Mouse (Mus musculus): ENCODE measurements at regions not wholly inside any gene's neighbourhood (a gene's known extent, or its start where the extent isn't known, plus 50 kb on each side); places are given as distances from the start of the nearest gene placed in this dataset.

GRCm38 (mm10) chr5:49909483-49909882 is 149.3 kb downstream of the Adgra3 start:
- no peak overlapping the region for H3K4me3 ChIP-seq (replicated peaks)
- no peaks in the 10 kb centered on the region for H3K27me3 ChIP-seq
- H3K36me3 ChIP-seq (replicated peaks) = no peaks in the 10 kb centered on the region
- H3K9me3 ChIP-seq = no peaks in the 10 kb centered on the region
- no peaks in the 10 kb centered on the region for H3K4me1 ChIP-seq
- H3K4me2 ChIP-seq = no peak overlapping the region
- no peak overlapping the region for H3K27ac ChIP-seq
- 89% methylated on average over 1 of the region's 1 CpGs for WGBS
- ATAC-seq (ENCODE audit: low FRiP score) = no peak
- H3K9ac ChIP-seq = no peak overlapping the region

- ATAC-seq (ENCODE audit: low FRiP score) = no peak
These were observed 162.7 kb downstream of the Adgra3 start for GRCm38 (mm10) chr5:49896106-49896505.

DNA sequence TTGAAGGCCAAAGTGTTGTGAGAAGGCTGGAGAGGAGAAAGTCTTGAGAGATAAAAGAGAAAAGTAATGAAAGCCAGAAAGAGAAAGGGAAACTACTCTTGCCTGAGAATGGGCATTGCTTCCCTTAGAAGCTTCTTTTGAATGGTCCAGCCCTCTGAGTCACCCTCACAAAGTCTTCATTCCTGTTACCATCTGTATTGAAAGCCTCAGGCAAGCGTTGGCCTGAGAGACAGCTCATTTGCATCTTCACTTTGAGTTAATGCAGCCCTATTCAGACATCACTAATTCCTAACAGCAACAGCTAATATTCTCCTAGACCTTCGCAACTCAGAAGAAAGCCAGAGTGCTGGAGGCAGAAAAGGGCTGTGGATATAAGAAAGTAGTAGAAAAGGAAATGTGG is 178.4 kb downstream of the Adgra3 start:
- peak; percentile 73; the same call in 1 of the 2 replicates for ATAC-seq (ENCODE audit: low FRiP score)
- H3K9ac ChIP-seq = no peak overlapping the region
- WGBS = 17% methylated on average over 2 of the region's 2 CpGs

More at GRCm38 (mm10) chr5:49896106-49896505, 162.7 kb downstream of the Adgra3 start:
- no peak overlapping the region for H3K4me3 ChIP-seq (replicated peaks)
- H3K27me3 ChIP-seq = no peaks in the 10 kb centered on the region
- H3K9ac ChIP-seq = no peak overlapping the region
- no peak overlapping the region for H3K4me2 ChIP-seq
- no peaks in the 10 kb centered on the region for H3K4me1 ChIP-seq
- H3K36me3 ChIP-seq (replicated peaks) = no peaks in the 10 kb centered on the region
- H3K27ac ChIP-seq = no peak overlapping the region
- H3K9me3 ChIP-seq = no peaks in the 10 kb centered on the region
- WGBS = 84% methylated on average over 5 of the region's 5 CpGs

DNA sequence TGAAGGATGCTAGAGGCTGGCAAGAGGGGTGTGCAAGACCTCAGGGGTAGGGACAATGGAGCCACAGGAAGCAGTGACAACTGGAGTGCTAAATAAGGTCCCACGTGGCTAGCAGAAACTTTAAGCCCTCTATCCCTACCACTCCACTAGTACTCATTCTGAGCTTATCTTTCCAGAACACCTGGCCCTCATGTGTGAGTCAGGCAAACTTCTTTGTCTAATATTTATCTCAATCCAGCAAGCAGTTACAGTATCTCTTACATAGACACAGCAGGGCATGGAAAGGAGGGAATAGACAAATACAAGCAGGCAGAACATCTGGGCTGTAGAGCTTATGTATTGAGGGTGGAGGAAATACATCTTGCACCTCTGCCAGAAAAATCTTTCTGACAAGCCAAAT is 182.6 kb downstream of the Adgra3 start:
- no peaks in the 10 kb centered on the region for H3K36me3 ChIP-seq (replicated peaks)
- H3K4me1 ChIP-seq = no peaks in the 10 kb centered on the region; the same call in 1 of the 2 replicates
- no peak for ATAC-seq (ENCODE audit: low FRiP score)
- no peaks in the 10 kb centered on the region for H3K9me3 ChIP-seq
- H3K9ac ChIP-seq = no peak overlapping the region
- WGBS = 14% methylated on average over 1 of the region's 1 CpGs
- no peaks in the 10 kb centered on the region for H3K27me3 ChIP-seq
- H3K4me2 ChIP-seq = no peak overlapping the region
- no peak overlapping the region for H3K27ac ChIP-seq
- no peak overlapping the region for H3K4me3 ChIP-seq (replicated peaks)

More for the DNA sequence above, 178.4 kb downstream of the Adgra3 start:
- H3K4me2 ChIP-seq = no peak overlapping the region
- no peaks in the 10 kb centered on the region; the same call in 1 of the 2 replicates for H3K4me1 ChIP-seq
- no peak overlapping the region for H3K4me3 ChIP-seq (replicated peaks)
- no peak overlapping the region for H3K27ac ChIP-seq
- H3K36me3 ChIP-seq (replicated peaks) = no peaks in the 10 kb centered on the region
- no peaks in the 10 kb centered on the region for H3K27me3 ChIP-seq
- H3K9me3 ChIP-seq = no peaks in the 10 kb centered on the region

DNA sequence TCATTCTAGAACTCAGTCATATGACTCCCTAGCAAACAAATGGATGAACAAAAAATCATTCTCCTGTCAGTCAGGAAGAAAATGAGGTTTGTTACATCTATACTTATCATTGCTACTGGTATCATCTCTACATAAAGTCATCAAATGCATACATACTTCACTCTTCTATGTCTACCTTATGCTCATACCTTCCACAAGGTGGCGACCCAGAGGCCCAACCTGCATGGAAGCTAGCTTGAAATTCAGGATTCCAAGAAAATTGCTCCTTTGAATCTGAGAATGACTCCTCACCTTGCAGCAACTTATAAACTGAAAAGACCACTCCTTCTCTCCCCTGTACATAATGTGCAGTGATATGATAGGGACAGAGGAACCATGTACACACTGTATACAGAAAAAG is 201.6 kb downstream of the Adgra3 start:
- WGBS = 33% methylated on average over 1 of the region's 1 CpGs
- no peaks in the 10 kb centered on the region for H3K36me3 ChIP-seq (replicated peaks)

GRCm38 (mm10) chr5:49856036-49856435 is 202.8 kb downstream of the Adgra3 start:
- no peaks in the 10 kb centered on the region for H3K4me1 ChIP-seq
- H3K4me2 ChIP-seq = no peak overlapping the region
- ATAC-seq (ENCODE audit: low FRiP score) = no peak
- no peak overlapping the region for H3K27ac ChIP-seq
- 84% methylated on average over 2 of the region's 2 CpGs for WGBS
- no peaks in the 10 kb centered on the region for H3K36me3 ChIP-seq (replicated peaks)
- H3K4me3 ChIP-seq (replicated peaks) = no peak overlapping the region
- no peaks in the 10 kb centered on the region for H3K9me3 ChIP-seq
- H3K9ac ChIP-seq = no peak overlapping the region
- no peaks in the 10 kb centered on the region for H3K27me3 ChIP-seq

More for the DNA sequence above, 201.6 kb downstream of the Adgra3 start:
- Histone ChIP-seq H3K4me3 (replicated peaks) (no peak overlapping the region), H3K9ac (no peak overlapping the region), H3K4me2 (no peak overlapping the region), H3K27me3 (no peaks in the 10 kb centered on the region), H3K4me1 (no peaks in the 10 kb centered on the region), H3K9me3 (no peaks in the 10 kb centered on the region), H3K27ac (no peak overlapping the region)
- ATAC-seq (ENCODE audit: low FRiP score) = no peak

GRCm38 (mm10) chr5:49848680-49849079 is 210.1 kb downstream of the Adgra3 start:
- Histone ChIP-seq H3K27me3 (no peaks in the 10 kb centered on the region), H3K27ac (no peak overlapping the region), H3K9me3 (no peaks in the 10 kb centered on the region), H3K4me3 (replicated peaks) (no peak overlapping the region), H3K9ac (no peak overlapping the region), H3K4me1 (no peaks in the 10 kb centered on the region), H3K36me3 (replicated peaks) (no peaks in the 10 kb centered on the region), H3K4me2 (no peak overlapping the region)
- 66% methylated on average over 5 of the region's 5 CpGs for WGBS
- no peak for ATAC-seq (ENCODE audit: low FRiP score)

DNA sequence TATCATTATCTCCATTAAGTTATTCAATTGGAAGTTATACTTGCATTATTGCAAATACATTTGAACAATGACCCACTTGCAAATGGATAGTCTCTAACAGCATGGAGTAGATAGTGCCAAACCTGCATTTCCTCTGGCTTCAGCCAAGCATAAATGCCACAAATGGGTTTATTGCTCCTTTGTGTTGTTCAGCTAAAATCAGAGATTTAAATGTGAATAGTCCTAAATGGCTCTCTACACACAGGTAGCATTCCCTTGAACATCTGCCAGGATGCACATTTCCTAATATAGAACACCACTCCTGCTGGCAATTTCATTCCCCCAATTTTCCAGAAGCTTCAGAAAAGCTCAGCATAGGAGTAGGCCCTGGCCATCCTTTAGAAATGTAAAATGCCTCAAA is 210.6 kb downstream of the Adgra3 start:
- Histone ChIP-seq H3K9me3 (no peaks in the 10 kb centered on the region), H3K36me3 (replicated peaks) (no peaks in the 10 kb centered on the region), H3K9ac (no peak overlapping the region), H3K27me3 (no peaks in the 10 kb centered on the region), H3K4me3 (replicated peaks) (no peak overlapping the region), H3K4me1 (no peaks in the 10 kb centered on the region), H3K27ac (no peak overlapping the region), H3K4me2 (no peak overlapping the region)
- no peak for ATAC-seq (ENCODE audit: low FRiP score)

GRCm38 (mm10) chr5:49818832-49819231 is 240.0 kb downstream of the Adgra3 start:
- no peaks in the 10 kb centered on the region for H3K27me3 ChIP-seq
- no peak overlapping the region for H3K9ac ChIP-seq
- H3K9me3 ChIP-seq = no peaks in the 10 kb centered on the region
- no peaks in the 10 kb centered on the region for H3K4me1 ChIP-seq
- ATAC-seq (ENCODE audit: low FRiP score) = no peak
- H3K4me3 ChIP-seq (replicated peaks) = no peak overlapping the region
- no peaks in the 10 kb centered on the region for H3K36me3 ChIP-seq (replicated peaks)
- H3K4me2 ChIP-seq = no peak overlapping the region
- 81% methylated on average over 5 of the region's 5 CpGs for WGBS
- H3K27ac ChIP-seq = no peak overlapping the region

DNA sequence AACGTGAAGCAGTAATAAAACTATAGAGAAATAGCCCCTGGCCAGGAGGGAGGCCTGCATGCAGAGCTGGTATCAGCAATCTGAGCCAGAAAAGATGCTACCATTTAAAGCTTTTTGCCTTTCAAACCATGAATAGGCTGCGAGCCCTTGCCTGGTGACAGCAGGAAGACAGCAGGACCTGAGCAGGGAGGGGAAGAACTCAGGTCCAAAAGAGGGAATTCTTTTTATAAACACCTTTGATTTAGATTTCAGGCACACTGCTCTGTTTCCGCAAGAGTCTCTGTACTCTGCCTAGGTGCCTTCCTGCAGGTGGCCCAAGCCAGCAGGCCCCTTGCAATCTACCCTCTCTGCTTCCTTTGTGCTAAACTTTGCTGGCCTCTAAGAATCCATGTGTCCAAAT is 242.1 kb downstream of the Adgra3 start:
- Histone ChIP-seq H3K27me3 (no peaks in the 10 kb centered on the region), H3K9ac (no peak overlapping the region), H3K36me3 (replicated peaks) (no peaks in the 10 kb centered on the region), H3K27ac (no peak overlapping the region), H3K4me2 (no peak overlapping the region), H3K9me3 (no peaks in the 10 kb centered on the region), H3K4me3 (replicated peaks) (no peak overlapping the region), H3K4me1 (no peaks in the 10 kb centered on the region)
- no peak for ATAC-seq (ENCODE audit: low FRiP score)
- 79% methylated on average over 3 of the region's 3 CpGs for WGBS

GRCm38 (mm10) chr5:49813335-49813734 is 245.5 kb downstream of the Adgra3 start:
- no peak overlapping the region for H3K4me3 ChIP-seq (replicated peaks)
- no peak overlapping the region for H3K4me2 ChIP-seq
- 27% methylated on average over 9 of the region's 9 CpGs for WGBS
- H3K4me1 ChIP-seq = no peaks in the 10 kb centered on the region
- H3K27me3 ChIP-seq = no peaks in the 10 kb centered on the region
- no peaks in the 10 kb centered on the region for H3K36me3 ChIP-seq (replicated peaks)
- H3K9me3 ChIP-seq = no peaks in the 10 kb centered on the region
- H3K9ac ChIP-seq = no peak overlapping the region
- peak; percentile 76; the same call in 1 of the 2 replicates for ATAC-seq (ENCODE audit: low FRiP score)
- no peak overlapping the region for H3K27ac ChIP-seq

GRCm38 (mm10) chr5:49788494-49789160 is 263.9 kb upstream of the Kcnip4 start:
- ATAC-seq (ENCODE audit: low FRiP score) = no peak
- no peaks in the 10 kb centered on the region for H3K4me1 ChIP-seq
- no peaks in the 10 kb centered on the region for H3K27me3 ChIP-seq
- no peak overlapping the region for H3K4me3 ChIP-seq (replicated peaks)
- no peak overlapping the region for H3K4me2 ChIP-seq
- no peak overlapping the region for H3K9ac ChIP-seq
- WGBS = 87% methylated on average over 11 of the region's 11 CpGs
- no peaks in the 10 kb centered on the region for H3K9me3 ChIP-seq
- no peak overlapping the region for H3K27ac ChIP-seq
- no peaks in the 10 kb centered on the region for H3K36me3 ChIP-seq (replicated peaks)

DNA sequence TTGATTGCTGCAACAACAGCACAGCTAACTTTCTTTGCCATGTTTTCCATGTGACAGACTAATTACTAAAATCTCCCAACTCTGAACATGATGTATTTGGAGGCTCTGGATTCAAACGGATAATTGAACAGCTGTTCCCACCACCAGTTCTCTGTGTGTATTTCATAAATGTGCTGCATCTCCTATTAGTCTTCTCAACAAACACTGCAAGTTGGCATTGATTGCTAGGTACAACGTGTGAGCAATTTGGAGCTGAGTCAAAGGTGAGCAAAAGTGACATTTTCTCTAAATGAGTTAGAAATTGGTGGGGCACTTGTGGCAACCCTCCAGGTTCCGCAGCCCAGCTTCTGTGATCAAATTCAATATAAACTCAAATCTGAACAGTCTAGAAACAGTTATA is 259.0 kb upstream of the Kcnip4 start:
- no peaks in the 10 kb centered on the region for H3K9me3 ChIP-seq
- peak; percentile 39; the same call in 1 of the 2 replicates for ATAC-seq (ENCODE audit: low FRiP score)
- no peaks in the 10 kb centered on the region for H3K4me1 ChIP-seq

More for the DNA sequence above, 259.0 kb upstream of the Kcnip4 start:
- H3K9ac ChIP-seq = no peak overlapping the region
- H3K27ac ChIP-seq = no peak overlapping the region
- H3K36me3 ChIP-seq (replicated peaks) = no peaks in the 10 kb centered on the region
- H3K27me3 ChIP-seq = no peaks in the 10 kb centered on the region
- WGBS = 64% methylated on average over 3 of the region's 3 CpGs
- no peak overlapping the region for H3K4me2 ChIP-seq
- no peak overlapping the region for H3K4me3 ChIP-seq (replicated peaks)
